Mouse (Mus musculus): ENCODE measurements around the gene E030018B13Rik. TPM values are rescaled to one million over a fixed set of nuclear protein-coding genes. Genes with fewer than 3 reads are reported as not detected.

E030018B13Rik gene
- polyA plus RNA-seq, 1 experiment from 2014 or later = not detected

DNA sequence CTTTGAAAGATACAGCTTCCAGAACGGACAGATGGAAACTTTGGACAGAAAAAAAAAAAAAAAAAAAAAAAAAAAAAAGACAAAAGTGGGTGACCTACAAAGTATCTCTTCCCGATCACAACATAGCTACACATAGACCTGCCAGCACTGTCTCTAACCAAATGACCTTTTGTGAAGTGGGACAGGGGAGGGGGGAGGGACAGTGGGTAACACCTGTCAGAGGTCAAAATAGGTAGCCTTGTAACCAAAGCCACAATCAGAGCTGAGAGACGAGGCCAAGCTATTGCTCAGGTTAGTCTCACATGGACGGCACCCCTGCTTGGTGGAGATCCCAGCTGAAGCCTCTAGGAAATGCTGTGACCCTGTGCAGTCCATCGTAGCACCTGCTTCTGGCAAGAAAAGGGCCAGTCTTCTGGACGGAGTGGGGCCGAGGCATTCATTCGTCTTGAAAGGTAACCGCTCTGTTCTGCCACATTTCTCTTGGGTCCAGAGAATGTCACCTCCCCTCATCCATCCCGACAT, 29.0 kb upstream of the E030018B13Rik start:
- WGBS = 85% methylated on average over 10 of the region's 10 CpGs
- Histone ChIP-seq H3K9me3 (replicated peaks) (no peaks in the 10 kb centered on the region), H3K4me1 (replicated peaks) (peaks cover 27% of the 10 kb centered on the region), H3K4me3 (no peak overlapping the region), H3K27ac (ENCODE audit: poor library complexity, severe bottlenecking) (no peak overlapping the region), H3K9ac (no peak overlapping the region), H3K4me2 (no peak overlapping the region), H3K36me3 (peaks cover 18% of the 10 kb centered on the region), H3K27me3 (replicated peaks) (no peaks in the 10 kb centered on the region)
- ATAC-seq (ENCODE audit: insufficient number of reproducible peaks, low FRiP score) = no peak

DNA sequence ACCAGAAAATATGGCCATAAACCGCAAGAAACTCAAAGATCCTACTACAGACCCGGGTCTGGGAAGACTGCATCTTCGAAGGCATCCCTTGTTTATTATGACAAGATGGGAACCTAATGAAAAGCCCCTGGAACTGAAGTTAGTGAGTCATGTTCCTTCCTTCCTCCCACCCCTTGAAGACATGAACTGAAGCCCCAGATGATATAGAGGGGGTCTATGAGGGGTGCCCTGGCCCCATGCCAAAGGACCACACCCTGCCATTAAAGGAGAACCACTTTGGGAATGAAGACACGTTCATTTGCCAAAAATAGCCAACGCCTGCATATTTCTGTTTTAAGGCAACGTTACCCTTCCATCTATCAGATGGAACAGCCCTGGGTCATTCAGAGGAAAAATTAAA, 28.0 kb upstream of the E030018B13Rik start:
- no peak overlapping the region for H3K9ac ChIP-seq
- no peak overlapping the region for H3K4me2 ChIP-seq
- WGBS = 68% methylated on average over 6 of the region's 6 CpGs
- no peak for ATAC-seq (ENCODE audit: insufficient number of reproducible peaks, low FRiP score)
- H3K9me3 ChIP-seq (replicated peaks) = no peaks in the 10 kb centered on the region
- no peak overlapping the region for H3K27ac ChIP-seq (ENCODE audit: poor library complexity, severe bottlenecking)
- H3K36me3 ChIP-seq = peaks cover 18% of the 10 kb centered on the region
- H3K4me1 ChIP-seq (replicated peaks) = peaks cover 27% of the 10 kb centered on the region
- no peaks in the 10 kb centered on the region for H3K27me3 ChIP-seq (replicated peaks)
- H3K4me3 ChIP-seq = no peak overlapping the region

DNA sequence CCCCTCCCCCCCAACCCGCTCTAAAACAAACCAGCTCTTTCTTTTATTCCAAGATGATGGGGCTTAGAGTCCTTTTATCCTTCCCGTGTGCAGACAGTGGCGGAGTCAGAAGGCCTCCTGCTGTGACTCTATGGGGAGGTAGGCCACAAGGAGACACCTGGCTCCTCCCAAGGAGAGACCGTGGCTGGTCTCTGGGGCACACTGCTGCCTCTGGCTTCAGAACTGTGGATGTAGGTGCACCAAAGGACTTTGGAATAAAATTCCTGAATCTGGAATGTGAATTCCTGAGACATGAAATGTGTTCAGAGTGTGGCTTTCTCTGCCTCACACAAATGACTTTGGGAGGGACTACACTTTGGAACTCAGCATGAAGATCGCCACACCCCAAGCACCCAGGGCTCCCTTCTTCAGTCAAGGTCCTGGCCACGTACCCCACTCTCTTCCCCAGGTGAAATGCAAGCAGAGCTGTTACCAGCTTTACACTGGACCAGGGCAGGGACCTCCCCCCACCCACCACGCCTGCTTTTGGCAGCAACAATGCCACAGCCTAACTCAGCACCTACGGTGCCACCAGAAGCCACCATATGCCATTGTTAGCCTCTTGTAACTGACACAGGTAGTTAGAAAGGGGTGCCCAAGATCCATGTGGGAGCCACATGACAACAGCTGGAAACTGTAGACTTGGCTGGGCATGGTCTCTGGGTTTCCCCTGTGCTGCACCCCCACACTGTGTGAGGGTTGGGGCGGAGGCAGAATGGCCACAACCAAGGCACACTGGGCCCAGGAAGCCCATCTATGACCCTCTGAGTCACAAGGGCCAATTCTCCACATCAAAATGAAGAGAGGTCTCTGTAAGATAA, 27.3 kb upstream of the E030018B13Rik start:
- Histone ChIP-seq H3K27me3 (replicated peaks) (no peaks in the 10 kb centered on the region), H3K27ac (ENCODE audit: poor library complexity, severe bottlenecking) (no peak overlapping the region), H3K4me2 (no peak overlapping the region), H3K4me1 (replicated peaks) (peaks cover 27% of the 10 kb centered on the region), H3K4me3 (no peak overlapping the region), H3K36me3 (peaks cover 18% of the 10 kb centered on the region), H3K9me3 (replicated peaks) (no peaks in the 10 kb centered on the region), H3K9ac (no peak overlapping the region)
- WGBS = 85% methylated on average over 9 of the region's 9 CpGs
- ATAC-seq (ENCODE audit: insufficient number of reproducible peaks, low FRiP score) = no peak

DNA sequence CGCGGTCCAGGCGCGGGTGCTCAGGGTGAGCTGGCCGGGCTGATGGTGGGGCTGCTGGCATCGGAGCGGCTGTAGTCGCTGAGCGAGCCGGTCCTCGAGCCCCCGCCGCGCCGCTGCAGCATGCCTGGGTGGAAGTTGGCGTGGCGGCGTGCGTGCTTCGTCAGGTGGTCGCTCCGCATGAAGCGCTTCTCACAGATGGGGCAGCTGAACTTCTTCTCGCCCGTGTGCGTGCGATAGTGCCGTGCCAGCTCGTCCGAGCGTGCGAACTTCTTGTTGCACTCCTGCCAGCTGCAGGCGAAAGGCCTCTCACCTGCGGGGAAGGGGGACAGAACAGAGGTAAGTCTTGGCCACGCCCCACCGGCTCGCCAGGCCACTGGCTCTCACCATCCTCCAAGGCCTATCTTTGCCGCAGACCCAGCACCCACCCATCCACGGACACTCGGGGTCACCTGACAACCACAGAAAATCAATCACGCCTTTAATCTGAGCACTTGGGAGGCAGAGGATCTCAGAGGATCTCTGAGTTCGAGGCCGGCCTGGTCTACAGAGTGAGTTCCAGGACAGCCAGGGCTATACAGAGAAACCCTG, 25.1 kb upstream of the E030018B13Rik start:
- Histone ChIP-seq H3K27ac (ENCODE audit: poor library complexity, severe bottlenecking) (no peak overlapping the region), H3K27me3 (replicated peaks) (no peaks in the 10 kb centered on the region), H3K4me2 (no peak overlapping the region), H3K9ac (no peak overlapping the region), H3K4me3 (no peak overlapping the region), H3K9me3 (replicated peaks) (no peaks in the 10 kb centered on the region), H3K4me1 (replicated peaks) (peaks cover 36% of the 10 kb centered on the region), H3K36me3 (peaks cover 18% of the 10 kb centered on the region)
- 78% methylated on average over 43 of the region's 43 CpGs for WGBS
- no peak for ATAC-seq (ENCODE audit: insufficient number of reproducible peaks, low FRiP score)

DNA sequence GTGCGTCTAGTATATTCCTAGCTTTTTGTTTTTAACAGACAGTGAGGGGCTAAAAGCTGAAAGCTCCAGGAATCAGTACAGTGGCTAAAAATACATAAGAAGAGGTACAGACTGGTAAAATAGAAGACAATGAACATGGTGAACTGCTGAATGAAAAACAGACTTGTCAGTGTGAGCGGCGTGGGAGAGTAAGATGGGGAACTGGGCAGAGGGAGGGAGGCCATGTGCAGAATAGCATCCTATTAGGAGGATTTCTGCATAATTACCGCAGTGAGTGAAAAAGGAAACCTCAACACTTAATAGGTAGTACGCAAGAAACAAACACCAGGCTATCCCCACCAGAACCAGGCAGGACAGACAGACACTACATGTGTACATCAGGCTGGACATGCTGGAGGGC, 23.5 kb upstream of the E030018B13Rik start:
- Histone ChIP-seq H3K27me3 (replicated peaks) (no peaks in the 10 kb centered on the region), H3K9me3 (replicated peaks) (no peaks in the 10 kb centered on the region), H3K27ac (ENCODE audit: poor library complexity, severe bottlenecking) (no peak overlapping the region), H3K4me2 (no peak overlapping the region), H3K4me3 (no peak overlapping the region), H3K4me1 (replicated peaks) (peaks cover 38% of the 10 kb centered on the region), H3K36me3 (peaks cover 18% of the 10 kb centered on the region), H3K9ac (no peak overlapping the region)
- 92% methylated on average over 5 of the region's 5 CpGs for WGBS
- no peak for ATAC-seq (ENCODE audit: insufficient number of reproducible peaks, low FRiP score)

DNA sequence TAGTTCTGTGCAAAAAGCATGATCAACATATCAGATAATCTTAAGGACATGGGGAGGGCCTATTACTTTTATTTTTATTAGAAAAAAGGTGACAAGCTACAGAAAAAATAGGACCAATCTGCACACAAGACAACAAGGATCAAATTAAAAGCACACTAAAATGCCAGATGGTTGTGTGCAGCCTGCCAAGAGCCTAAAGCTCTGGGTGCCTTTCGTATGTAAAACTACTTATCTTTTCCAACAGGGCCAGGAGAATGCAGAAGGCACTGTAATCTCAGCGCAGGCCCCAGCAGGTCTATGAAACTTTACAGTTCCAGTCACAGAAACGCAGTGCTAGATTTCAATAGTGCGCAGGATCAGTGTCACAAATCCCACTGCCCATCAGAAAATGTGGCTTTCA, 22.9 kb upstream of the E030018B13Rik start:
- H3K9me3 ChIP-seq (replicated peaks) = no peaks in the 10 kb centered on the region
- H3K36me3 ChIP-seq = peaks cover 18% of the 10 kb centered on the region
- no peak overlapping the region for H3K4me3 ChIP-seq
- peaks cover 38% of the 10 kb centered on the region for H3K4me1 ChIP-seq (replicated peaks)
- no peak overlapping the region for H3K27ac ChIP-seq (ENCODE audit: poor library complexity, severe bottlenecking)
- no peak overlapping the region for H3K9ac ChIP-seq
- H3K4me2 ChIP-seq = no peak overlapping the region
- ATAC-seq (ENCODE audit: insufficient number of reproducible peaks, low FRiP score) = no peak
- WGBS = 42% methylated on average over 4 of the region's 4 CpGs
- no peaks in the 10 kb centered on the region for H3K27me3 ChIP-seq (replicated peaks)

DNA sequence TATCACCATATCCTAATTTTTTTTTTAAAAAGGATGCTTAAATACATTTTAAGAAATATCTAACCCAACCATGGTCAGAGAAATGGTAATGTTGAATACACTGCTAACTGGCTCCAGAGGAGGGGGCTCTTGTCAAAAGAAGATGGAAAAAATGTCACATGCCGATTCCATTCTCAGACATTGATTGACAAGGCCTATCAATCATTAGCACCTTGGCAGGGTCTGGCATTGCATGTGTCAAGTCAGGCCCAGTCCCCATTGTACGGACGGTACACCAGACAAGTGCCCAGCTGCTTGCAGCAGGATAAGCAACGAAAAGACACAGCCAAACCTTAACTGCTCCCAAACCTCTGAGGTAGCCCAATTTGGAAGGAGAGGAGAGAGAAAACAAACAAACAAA, 22.0 kb upstream of the E030018B13Rik start:
- Histone ChIP-seq H3K4me2 (no peak overlapping the region), H3K36me3 (peaks cover 17% of the 10 kb centered on the region), H3K4me3 (no peak overlapping the region), H3K27ac (ENCODE audit: poor library complexity, severe bottlenecking) (no peak overlapping the region), H3K9me3 (replicated peaks) (no peaks in the 10 kb centered on the region), H3K9ac (no peak overlapping the region), H3K4me1 (replicated peaks) (peaks cover 29% of the 10 kb centered on the region), H3K27me3 (replicated peaks) (no peaks in the 10 kb centered on the region)
- no peak for ATAC-seq (ENCODE audit: insufficient number of reproducible peaks, low FRiP score)
- 55% methylated on average over 4 of the region's 4 CpGs for WGBS

DNA sequence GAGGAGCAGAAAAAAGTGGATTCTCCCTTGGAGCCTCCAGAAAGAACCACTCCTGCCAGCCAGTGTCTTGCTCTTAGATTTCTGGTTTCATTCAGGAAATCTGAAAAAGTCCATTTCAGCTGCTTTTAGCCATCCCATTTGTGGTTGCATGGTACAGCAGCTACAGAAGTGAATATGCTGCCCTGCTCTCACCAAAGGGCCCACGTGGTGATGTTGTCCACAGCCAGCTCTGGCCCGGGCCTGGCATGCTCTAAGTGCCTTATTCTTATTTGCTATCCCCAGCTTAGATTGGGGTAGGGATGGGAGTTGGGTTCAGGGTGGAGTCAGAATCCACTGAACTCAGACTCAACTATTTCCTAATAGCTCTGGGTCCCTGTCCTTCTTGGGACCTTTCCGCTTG, 21.4 kb upstream of the E030018B13Rik start:
- Histone ChIP-seq H3K36me3 (peaks cover 12% of the 10 kb centered on the region), H3K4me3 (no peak overlapping the region), H3K9ac (no peak overlapping the region), H3K4me1 (replicated peaks) (peaks cover 26% of the 10 kb centered on the region), H3K9me3 (replicated peaks) (no peaks in the 10 kb centered on the region), H3K4me2 (no peak overlapping the region), H3K27ac (ENCODE audit: poor library complexity, severe bottlenecking) (no peak overlapping the region), H3K27me3 (replicated peaks) (no peaks in the 10 kb centered on the region)
- WGBS = 81% methylated on average over 3 of the region's 3 CpGs
- no peak for ATAC-seq (ENCODE audit: insufficient number of reproducible peaks, low FRiP score)

DNA sequence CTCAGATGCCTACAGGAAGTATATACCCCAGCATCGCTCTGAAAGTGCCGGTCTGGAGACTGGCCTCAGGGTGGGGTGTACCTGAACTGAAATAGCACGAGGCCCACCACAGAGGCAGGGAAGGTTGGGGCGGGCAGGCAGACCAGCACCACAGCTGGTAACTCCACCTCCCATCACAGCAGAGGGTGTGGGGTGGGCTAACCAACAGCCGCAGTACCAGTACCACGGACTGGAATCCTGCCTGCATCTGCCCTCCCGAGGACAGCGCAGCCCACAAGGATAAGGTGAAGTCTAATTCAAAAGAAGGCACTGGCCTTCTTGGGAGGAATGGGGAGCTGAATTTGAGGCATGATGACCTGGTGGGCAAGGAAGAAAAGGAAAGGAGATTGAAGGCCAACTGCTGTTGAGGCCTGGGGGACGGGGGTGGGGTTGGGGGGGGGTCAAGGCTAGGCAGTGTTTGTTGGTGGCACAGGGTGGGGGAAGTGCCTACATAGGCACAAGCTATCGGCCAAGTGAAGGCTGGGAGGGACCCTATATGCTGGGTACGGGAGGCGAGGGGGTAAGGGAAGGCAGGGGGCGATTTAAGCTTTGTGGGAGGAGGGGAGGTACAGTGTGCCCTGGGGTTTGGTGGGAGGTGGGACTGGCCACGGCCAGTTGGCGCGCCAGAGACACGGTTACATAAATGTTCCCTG, 20.2 kb upstream of the E030018B13Rik start:
- Histone ChIP-seq H3K9me3 (replicated peaks) (no peaks in the 10 kb centered on the region), H3K4me3 (peak overlapping the region; percentile 43), H3K27ac (ENCODE audit: poor library complexity, severe bottlenecking) (0 out of 2 replicates have a peak overlapping the region, but pooled peaks have one; percentile 24), H3K4me2 (peak overlapping the region; percentile 83), H3K9ac (peak overlapping the region; percentile 69), H3K36me3 (peaks cover under 1% of the 10 kb centered on the region), H3K27me3 (replicated peaks) (no peaks in the 10 kb centered on the region), H3K4me1 (replicated peaks) (peaks cover 35% of the 10 kb centered on the region)
- 19% methylated on average over 17 of the region's 17 CpGs for WGBS
- ATAC-seq (ENCODE audit: insufficient number of reproducible peaks, low FRiP score) = peak; percentile 31; the same call in 1 of the 2 replicates

DNA sequence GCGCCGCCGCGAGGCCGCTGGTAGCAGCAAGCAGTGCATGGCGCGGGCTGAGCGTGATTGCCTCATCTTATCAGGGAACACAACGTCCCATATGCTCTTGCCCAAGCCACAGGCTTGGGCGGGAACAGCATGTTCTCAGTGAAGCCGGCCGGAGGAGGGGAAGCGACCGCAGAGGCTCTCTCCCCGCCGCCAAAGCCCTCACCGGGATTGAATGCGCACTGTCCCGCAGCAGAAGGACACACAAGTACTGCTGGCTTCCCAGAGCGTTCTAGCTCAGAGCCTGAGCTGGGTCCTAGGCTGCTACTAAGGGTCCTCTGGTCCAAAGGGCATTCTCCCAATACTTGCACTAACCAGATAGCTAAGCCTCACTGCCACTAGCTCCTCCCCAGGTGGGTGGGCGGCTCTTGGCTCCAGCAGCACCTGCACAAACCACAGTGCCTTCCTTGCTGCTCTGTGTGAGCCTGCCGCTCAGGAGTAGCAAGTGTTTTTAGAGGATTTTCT, 19.6 kb upstream of the E030018B13Rik start:
- 0 out of 2 replicates have a peak overlapping the region, but pooled peaks have one; percentile 7 for H3K27ac ChIP-seq (ENCODE audit: poor library complexity, severe bottlenecking)
- under 1% methylated on average over 22 of the region's 22 CpGs for WGBS
- peak; percentile 85 for ATAC-seq (ENCODE audit: insufficient number of reproducible peaks, low FRiP score)
- no peaks in the 10 kb centered on the region for H3K27me3 ChIP-seq (replicated peaks)
- peaks cover 35% of the 10 kb centered on the region for H3K4me1 ChIP-seq (replicated peaks)
- H3K9ac ChIP-seq = peak overlapping the region; percentile 69
- no peaks in the 10 kb centered on the region for H3K36me3 ChIP-seq
- peak overlapping the region; percentile 83 for H3K4me2 ChIP-seq
- H3K4me3 ChIP-seq = peak overlapping the region; percentile 43
- no peaks in the 10 kb centered on the region for H3K9me3 ChIP-seq (replicated peaks)

DNA sequence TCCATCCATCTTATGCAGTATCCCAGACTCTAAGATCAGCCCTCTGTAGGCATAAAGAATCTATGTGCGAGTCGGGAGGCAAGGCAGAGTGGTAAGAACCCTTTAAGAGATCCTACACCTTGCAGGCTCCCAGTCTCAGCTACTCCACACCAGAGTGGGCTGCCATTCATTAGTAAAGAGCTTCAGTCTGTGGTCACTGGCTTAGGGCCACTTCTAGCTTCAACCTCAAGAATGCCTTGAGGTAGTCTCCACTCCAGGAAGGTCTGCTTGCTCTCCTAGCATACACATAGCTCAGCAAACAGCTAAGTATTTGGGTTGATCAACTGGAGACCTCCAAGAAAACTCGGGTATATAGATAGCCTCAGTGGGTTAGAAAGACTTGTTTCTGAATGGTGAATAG, 19.0 kb upstream of the E030018B13Rik start:
- Histone ChIP-seq H3K36me3 (no peaks in the 10 kb centered on the region), H3K9ac (no peak overlapping the region), H3K4me2 (peak overlapping the region; percentile 83), H3K4me3 (no peak overlapping the region), H3K9me3 (replicated peaks) (no peaks in the 10 kb centered on the region), H3K4me1 (replicated peaks) (peaks cover 36% of the 10 kb centered on the region), H3K27me3 (replicated peaks) (no peaks in the 10 kb centered on the region), H3K27ac (ENCODE audit: poor library complexity, severe bottlenecking) (no peak overlapping the region)
- ATAC-seq (ENCODE audit: insufficient number of reproducible peaks, low FRiP score) = no peak
- 45% methylated on average over 3 of the region's 3 CpGs for WGBS
